10 mouse cellular contexts compared by ENCODE assay signal in genomic region chr4:155236737-155237385, GRCm38 (mm10). TPM values are rescaled to one million over a fixed set of nuclear protein-coding genes. Genes with fewer than 3 reads are reported as not detected.
DNase-seq lines count a peak whose midpoint lies in the region; ATAC-seq lines count a peak whose summit lies in the region.
"Had no signal": no experiment of that assay in that cellular context is flagged by ENCODE, and none has a peak within 500 bp of the region (broad histone marks: within the 10 kb centered on the region; RNA-seq: fewer than 3 reads in every experiment).

No protein-coding gene starts in this region.

- no peaks in the 10 kb centered on the region for H3K36me3 ChIP-seq in heart, embryonic 15.5 days
- H3K36me3 ChIP-seq in lung, embryonic 16.5 days (ENCODE audit: control insufficient read depth, insufficient read depth, low read length) = no peaks in the 10 kb centered on the region

- no peak for DNase-seq in heart, postnatal 14 days
- DNase-seq in urinary bladder, adult 2 months (ENCODE audit: low spot score) = peak; percentile 18
- DNase-seq in urinary bladder, postnatal 25 days (ENCODE audit: low spot score) = no peak
- no peak for DNase-seq in ovary, postnatal 10 days (ENCODE audit: low spot score)
- DNase-seq in gastrocnemius, postnatal 10 days = no peak
- DNase-seq in thymus, postnatal 36 days = no peak
- DNase-seq: layer of hippocampus, adult 9-11 months had no signal

- no peaks in the 10 kb centered on the region for H3K9me3 ChIP-seq in heart, embryonic 15.5 days (replicated peaks)
- H3K9me3 ChIP-seq in lung, embryonic 16.5 days (ENCODE audit: control insufficient read depth, low read length) = no peaks in the 10 kb centered on the region

- H3K4me1 ChIP-seq in heart, embryonic 15.5 days (replicated peaks) = peaks cover 63% of the 10 kb centered on the region
- peaks cover 56% of the 10 kb centered on the region for H3K4me1 ChIP-seq in lung, embryonic 16.5 days (replicated peaks; ENCODE audit: control insufficient read depth, insufficient read depth, low read length)

- H3K4me3 ChIP-seq in heart, embryonic 15.5 days = no peak overlapping the region
- H3K4me3 ChIP-seq in lung, embryonic 16.5 days (ENCODE audit: low read length) = no peak overlapping the region
- H3K4me3 ChIP-seq: erythroblast, embryonic 14.5 days had no signal

- no peak overlapping the region for H3K9ac ChIP-seq in heart, embryonic 15.5 days
- peak overlapping the region; percentile 69 for H3K9ac ChIP-seq in lung, embryonic 16.5 days (ENCODE audit: low read length)

- WGBS in heart, embryonic 15.5 days = 79% methylated on average over 12 of the region's 12 CpGs
- WGBS in lung, embryonic 16.5 days = 61% methylated on average over 12 of the region's 12 CpGs

- H3K4me2 ChIP-seq in heart, embryonic 15.5 days = no peak overlapping the region
- peak overlapping the region; percentile 52; the same call in 1 of the 2 replicates for H3K4me2 ChIP-seq in lung, embryonic 16.5 days (ENCODE audit: low read depth, low read length)

- H3K27ac ChIP-seq in heart, embryonic 15.5 days = peak overlapping the region; percentile 99
- H3K27ac ChIP-seq in lung, embryonic 16.5 days (ENCODE audit: low read length) = peak overlapping the region; percentile 100

- no peak for ATAC-seq in heart, embryonic 15.5 days (replicated peaks; ENCODE audit: insufficient number of reproducible peaks, insufficient read depth, low FRiP score, low read depth)
- peak; percentile 43 for ATAC-seq in lung, embryonic 16.5 days (ENCODE audit: low read depth)

- no peaks in the 10 kb centered on the region for H3K27me3 ChIP-seq in heart, embryonic 15.5 days
- H3K27me3 ChIP-seq in lung, embryonic 16.5 days (ENCODE audit: control insufficient read depth, insufficient read depth, low read depth, low read length) = no peaks in the 10 kb centered on the region

- intact Hi-C loops in heart, postnatal 14 days (cut with DNase I) = no loop called here

RNA-seq across cellular contexts. Expression of gene Faap20, which starts 12.7 kb away (rescaled TPM):
- polyA plus RNA-seq in heart, embryonic 15.5 days (2015; fragmentation: Nextera tagmentation; extraction: Ambion mirVana) = 64.7 and 67.7 TPM in 2 replicates
- 10 to 100 TPM; 19.0 to 19.6 TPM for total RNA-seq in heart, postnatal 14 days (2021)
- polyA plus RNA-seq in urinary bladder, adult 2 months (2012; rRNA removed) = 47.5 and 51.8 TPM in 2 replicates
- 78.6 and 79.6 TPM in 2 replicates for polyA plus RNA-seq in lung, embryonic 16.5 days (2015; fragmentation: Nextera tagmentation; extraction: Ambion mirVana)
- 10 to 100 TPM; 18.9 to 26.4 TPM for total RNA-seq in gastrocnemius, postnatal 10 days (2021)

RNA-seq across cellular contexts. Expression of gene Ski, which starts 14.5 kb away (rescaled TPM):
- polyA plus RNA-seq in heart, embryonic 15.5 days (2015; fragmentation: Nextera tagmentation; extraction: Ambion mirVana) = 11.0 and 13.6 TPM in 2 replicates
- total RNA-seq in heart, postnatal 14 days (2021) = 10 to 100 TPM; 65.0 to 65.3 TPM
- 43.6 and 67.2 TPM in 2 replicates for polyA plus RNA-seq in urinary bladder, adult 2 months (2012; rRNA removed)
- 15.8 and 16.7 TPM in 2 replicates for polyA plus RNA-seq in lung, embryonic 16.5 days (2015; fragmentation: Nextera tagmentation; extraction: Ambion mirVana)
- 10 to 100 TPM; 68.1 to 79.6 TPM for total RNA-seq in gastrocnemius, postnatal 10 days (2021)
